Mouse (Mus musculus): ENCODE data around the gene Syn1. TPM values are rescaled to one million over a fixed set of nuclear protein-coding genes. Genes with fewer than 3 reads are reported as not detected.

The Syn1 gene
- 0.10 and 0.12 TPM in 2 replicates for polyA plus RNA-seq (2014; fragmentation: Nextera tagmentation; extraction: Ambion mirVana)

GRCm38 (mm10) chrX:20920844-20921364 lies at the start of gene Syn1:
TSS of gene Syn1 (minus strand) at chrX:20921004.
- ATAC-seq (ENCODE audit: low FRiP score, low TSS enrichment): peak; percentile 97
- Histone ChIP-seq H3K4me3 (ENCODE audit: low read length) (peak within 1 kb of the TSS; percentile 37), H3K36me3 (ENCODE audit: control insufficient read depth, insufficient read depth, low read length) (no peaks in the 10 kb centered on the region), H3K4me2 (replicated peaks; ENCODE audit: low read depth, low read length) (peak within 1 kb of the TSS; percentile 64), H3K9ac (ENCODE audit: low read depth, low read length) (peak within 1 kb of the TSS; percentile 28; the same call in 1 of the 2 replicates), H3K27me3 (ENCODE audit: control insufficient read depth, insufficient read depth, low read length) (no peaks in the 10 kb centered on the region), H3K27ac (ENCODE audit: low read depth, low read length) (no peak within 1 kb of the TSS), H3K4me1 (ENCODE audit: control insufficient read depth, insufficient read depth, low read length) (no peaks in the 10 kb centered on the region), H3K9me3 (ENCODE audit: control insufficient read depth, low read length) (no peaks in the 10 kb centered on the region)
- 25% methylated on average over 41 of the region's 44 CpGs for WGBS

DNA sequence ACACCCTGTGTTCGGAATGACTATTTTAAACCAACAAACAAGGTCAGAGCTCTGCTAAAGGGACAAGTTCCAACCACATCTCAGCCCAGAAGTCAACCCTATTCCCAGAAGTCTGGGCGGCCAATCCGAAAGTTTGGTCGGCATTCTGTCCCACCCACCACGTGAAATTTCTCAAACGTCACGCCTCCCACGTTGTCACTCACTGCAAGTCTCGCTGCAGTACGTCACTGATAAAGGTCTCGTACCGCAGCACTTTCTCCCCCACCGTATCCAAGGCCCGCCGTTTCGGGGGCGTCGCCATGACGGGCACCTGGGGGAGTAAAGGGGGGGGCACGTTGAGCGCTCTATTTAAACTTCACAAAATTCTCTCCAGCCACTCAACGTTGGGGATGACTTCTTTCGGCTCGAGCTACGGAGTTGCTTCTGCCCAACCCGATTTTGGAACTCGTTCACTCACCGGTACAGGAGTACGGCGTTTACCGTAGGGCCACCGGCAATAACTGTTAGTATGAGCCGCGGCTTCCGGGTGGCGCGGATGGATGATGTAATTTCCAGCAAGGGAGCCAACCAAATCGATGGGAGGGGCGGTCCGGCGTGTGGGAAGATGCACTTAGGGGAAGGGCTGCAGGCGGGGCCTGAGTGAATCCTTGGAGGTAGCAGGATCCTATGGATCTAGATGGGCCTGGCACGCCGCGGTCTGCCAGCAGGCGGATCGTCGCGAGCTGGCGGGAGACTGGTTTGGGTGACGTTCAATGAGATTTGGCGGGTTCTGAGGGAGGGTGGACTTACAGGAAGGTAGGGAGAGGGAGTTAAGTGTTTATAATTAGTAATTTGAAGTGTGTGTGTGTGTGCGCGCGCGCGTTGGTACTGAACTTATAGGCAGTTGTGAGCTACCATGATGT lies 40.9 kb upstream of the Syn1 start, which contains the start of gene Uxt:
TSS of gene Uxt (minus strand) at position 541 of the 902 bp plus-strand sequence.
- ATAC-seq (ENCODE audit: low FRiP score, low TSS enrichment): peak; percentile 99
- peak within 1 kb of the TSS; percentile 37; the same call in 1 of the 2 replicates for H3K9ac ChIP-seq (ENCODE audit: low read depth, low read length)
- peak within 1 kb of the TSS; percentile 45 for H3K4me2 ChIP-seq (replicated peaks; ENCODE audit: low read depth, low read length)
- peak within 1 kb of the TSS; percentile 30; the same call in 1 of the 2 replicates for H3K27ac ChIP-seq (ENCODE audit: low read depth, low read length)
- WGBS: 22% methylated on average over 57 of the region's 57 CpGs
- H3K4me3 ChIP-seq (ENCODE audit: low read length): peak within 1 kb of the TSS; percentile 50
- H3K27me3 ChIP-seq (ENCODE audit: control insufficient read depth, insufficient read depth, low read length): no peaks in the 10 kb centered on the region
- H3K36me3 ChIP-seq (ENCODE audit: control insufficient read depth, insufficient read depth, low read length): peaks cover 3% of the 10 kb centered on the region; the same call in 1 of the 2 replicates
- H3K4me1 ChIP-seq (ENCODE audit: control insufficient read depth, insufficient read depth, low read length): no peaks in the 10 kb centered on the region; the same call in 1 of the 2 replicates
- no peaks in the 10 kb centered on the region for H3K9me3 ChIP-seq (ENCODE audit: control insufficient read depth, low read length)

GRCm38 (mm10) chrX:20950191-20950880 lies 29.5 kb upstream of the Syn1 start, which contains the start of gene Elk1:
TSS of gene Elk1 (minus strand) at chrX:20950608.
- H3K4me3 ChIP-seq (ENCODE audit: low read length): peak within 1 kb of the TSS; percentile 61
- H3K4me2 ChIP-seq (replicated peaks; ENCODE audit: low read depth, low read length): peak within 1 kb of the TSS; percentile 46
- no peaks in the 10 kb centered on the region for H3K36me3 ChIP-seq (ENCODE audit: control insufficient read depth, insufficient read depth, low read length)
- peak within 1 kb of the TSS; percentile 55 for H3K9ac ChIP-seq (ENCODE audit: low read depth, low read length)
- no peaks in the 10 kb centered on the region for H3K9me3 ChIP-seq (ENCODE audit: control insufficient read depth, low read length)
- no peaks in the 10 kb centered on the region for H3K4me1 ChIP-seq (ENCODE audit: control insufficient read depth, insufficient read depth, low read length)
- ATAC-seq (ENCODE audit: low FRiP score, low TSS enrichment): peak; percentile 98
- H3K27me3 ChIP-seq (ENCODE audit: control insufficient read depth, insufficient read depth, low read length): no peaks in the 10 kb centered on the region
- peak within 1 kb of the TSS; percentile 77; the same call in 1 of the 2 replicates for H3K27ac ChIP-seq (ENCODE audit: low read depth, low read length)
- WGBS: 25% methylated on average over 29 of the region's 30 CpGs

GRCm38 (mm10) chrX:20946055-20946454 lies 25.3 kb upstream of the Syn1 start:
- Histone ChIP-seq H3K27me3 (ENCODE audit: control insufficient read depth, insufficient read depth, low read length) (no peaks in the 10 kb centered on the region), H3K4me3 (ENCODE audit: low read length) (no peak overlapping the region), H3K9me3 (ENCODE audit: control insufficient read depth, low read length) (no peaks in the 10 kb centered on the region), H3K4me1 (ENCODE audit: control insufficient read depth, insufficient read depth, low read length) (no peaks in the 10 kb centered on the region), H3K36me3 (ENCODE audit: control insufficient read depth, insufficient read depth, low read length) (peaks cover 4% of the 10 kb centered on the region; the same call in 1 of the 2 replicates), H3K9ac (ENCODE audit: low read depth, low read length) (no peak overlapping the region), H3K27ac (ENCODE audit: low read depth, low read length) (no peak overlapping the region), H3K4me2 (replicated peaks; ENCODE audit: low read depth, low read length) (no peak overlapping the region)
- 29% methylated on average over 4 of the region's 4 CpGs for WGBS
- ATAC-seq (ENCODE audit: low FRiP score, low TSS enrichment): no peak

DNA sequence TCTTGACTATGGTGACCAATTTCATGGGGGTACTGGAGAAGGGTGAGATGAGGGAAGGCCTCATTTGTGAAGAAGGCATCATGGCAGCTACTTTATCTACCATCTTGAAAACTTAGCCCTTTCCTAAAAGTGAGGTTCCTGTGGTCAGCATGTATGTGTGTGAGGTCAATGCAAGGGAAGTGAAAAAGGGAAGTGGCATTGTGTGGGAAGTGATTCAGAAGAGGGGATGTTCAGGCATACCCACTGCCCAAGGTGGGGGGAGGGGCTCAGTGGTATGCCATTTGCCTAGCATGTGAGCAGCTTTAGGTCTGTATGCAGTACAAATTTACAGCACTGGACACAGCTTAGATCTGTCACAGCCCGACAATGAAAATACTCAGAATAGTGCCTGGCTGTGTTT lies 11.2 kb upstream of the Syn1 start:
- H3K9me3 ChIP-seq (ENCODE audit: control insufficient read depth, low read length): no peaks in the 10 kb centered on the region
- no peak overlapping the region for H3K9ac ChIP-seq (ENCODE audit: low read depth, low read length)
- no peak for ATAC-seq (ENCODE audit: low FRiP score, low TSS enrichment)
- no peaks in the 10 kb centered on the region for H3K27me3 ChIP-seq (ENCODE audit: control insufficient read depth, insufficient read depth, low read length)
- H3K36me3 ChIP-seq (ENCODE audit: control insufficient read depth, insufficient read depth, low read length): peaks cover 16% of the 10 kb centered on the region; the same call in 1 of the 2 replicates
- no peak overlapping the region for H3K27ac ChIP-seq (ENCODE audit: low read depth, low read length)
- no peaks in the 10 kb centered on the region for H3K4me1 ChIP-seq (ENCODE audit: control insufficient read depth, insufficient read depth, low read length)
- H3K4me3 ChIP-seq (ENCODE audit: low read length): no peak overlapping the region
- 92% methylated on average over 1 of the region's 1 CpGs for WGBS
- H3K4me2 ChIP-seq (replicated peaks; ENCODE audit: low read depth, low read length): no peak overlapping the region

GRCm38 (mm10) chrX:20931364-20931763 lies 10.6 kb upstream of the Syn1 start, which contains the start of gene Cfp:
TSS of gene Cfp (minus strand) at chrX:20931555.
- no peak within 1 kb of the TSS for H3K9ac ChIP-seq (ENCODE audit: low read depth, low read length)
- no peaks in the 10 kb centered on the region for H3K4me1 ChIP-seq (ENCODE audit: control insufficient read depth, insufficient read depth, low read length)
- no peak for ATAC-seq (ENCODE audit: low FRiP score, low TSS enrichment)
- WGBS: 73% methylated on average over 1 of the region's 1 CpGs
- H3K4me2 ChIP-seq (replicated peaks; ENCODE audit: low read depth, low read length): no peak within 1 kb of the TSS
- H3K27ac ChIP-seq (ENCODE audit: low read depth, low read length): no peak within 1 kb of the TSS
- no peaks in the 10 kb centered on the region for H3K9me3 ChIP-seq (ENCODE audit: control insufficient read depth, low read length)
- H3K27me3 ChIP-seq (ENCODE audit: control insufficient read depth, insufficient read depth, low read length): no peaks in the 10 kb centered on the region
- H3K36me3 ChIP-seq (ENCODE audit: control insufficient read depth, insufficient read depth, low read length): peaks cover 16% of the 10 kb centered on the region; the same call in 1 of the 2 replicates
- no peak within 1 kb of the TSS for H3K4me3 ChIP-seq (ENCODE audit: low read length)

DNA sequence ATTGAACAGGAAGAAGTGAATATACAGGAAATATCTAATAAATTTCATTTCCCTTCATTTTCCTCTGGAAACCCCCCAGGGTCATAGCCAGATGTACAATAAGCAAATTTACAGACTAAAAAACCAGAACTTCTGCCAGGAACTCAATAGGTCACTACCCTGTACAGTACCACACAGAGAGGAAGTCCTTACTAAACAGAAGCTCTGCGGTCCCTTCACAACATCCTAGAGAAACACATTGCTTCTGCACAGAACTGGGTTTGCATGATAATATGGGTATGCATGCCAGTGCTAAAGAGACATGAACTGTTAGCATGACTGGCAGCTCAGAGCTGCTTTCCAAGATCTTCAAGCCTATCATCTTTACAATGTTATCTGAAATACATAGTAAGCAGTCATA lies 9.1 kb upstream of the Syn1 start:
- Histone ChIP-seq H3K27ac (ENCODE audit: low read depth, low read length) (no peak overlapping the region), H3K9ac (ENCODE audit: low read depth, low read length) (no peak overlapping the region), H3K4me1 (ENCODE audit: control insufficient read depth, insufficient read depth, low read length) (no peaks in the 10 kb centered on the region), H3K4me2 (replicated peaks; ENCODE audit: low read depth, low read length) (no peak overlapping the region), H3K27me3 (ENCODE audit: control insufficient read depth, insufficient read depth, low read length) (no peaks in the 10 kb centered on the region), H3K36me3 (ENCODE audit: control insufficient read depth, insufficient read depth, low read length) (peaks cover 7% of the 10 kb centered on the region; the same call in 1 of the 2 replicates), H3K4me3 (ENCODE audit: low read length) (no peak overlapping the region), H3K9me3 (ENCODE audit: control insufficient read depth, low read length) (no peaks in the 10 kb centered on the region)
- ATAC-seq (ENCODE audit: low FRiP score, low TSS enrichment): no peak
- 96% methylated on average over 1 of the region's 1 CpGs for WGBS

GRCm38 (mm10) chrX:20924976-20925375 lies 4.2 kb upstream of the Syn1 start:
- no peaks in the 10 kb centered on the region for H3K4me1 ChIP-seq (ENCODE audit: control insufficient read depth, insufficient read depth, low read length)
- no peak overlapping the region for H3K4me3 ChIP-seq (ENCODE audit: low read length)
- H3K9me3 ChIP-seq (ENCODE audit: control insufficient read depth, low read length): no peaks in the 10 kb centered on the region
- 0 out of 2 replicates have a peak, but pooled peaks cover 4% of the 10 kb centered on the region for H3K36me3 ChIP-seq (ENCODE audit: control insufficient read depth, insufficient read depth, low read length)
- no peaks in the 10 kb centered on the region for H3K27me3 ChIP-seq (ENCODE audit: control insufficient read depth, insufficient read depth, low read length)
- no peak overlapping the region for H3K4me2 ChIP-seq (replicated peaks; ENCODE audit: low read depth, low read length)
- no peak overlapping the region for H3K27ac ChIP-seq (ENCODE audit: low read depth, low read length)
- no peak for ATAC-seq (ENCODE audit: low FRiP score, low TSS enrichment)
- no peak overlapping the region for H3K9ac ChIP-seq (ENCODE audit: low read depth, low read length)

All from kidney, embryonic 14.5 days (tissue).